Mouse (Mus musculus): ENCODE measurements at regions not wholly inside any gene's neighbourhood (a gene's known extent, or its start where the extent isn't known, plus 50 kb on each side); places are given as distances from the start of the nearest gene placed in this dataset.

DNA sequence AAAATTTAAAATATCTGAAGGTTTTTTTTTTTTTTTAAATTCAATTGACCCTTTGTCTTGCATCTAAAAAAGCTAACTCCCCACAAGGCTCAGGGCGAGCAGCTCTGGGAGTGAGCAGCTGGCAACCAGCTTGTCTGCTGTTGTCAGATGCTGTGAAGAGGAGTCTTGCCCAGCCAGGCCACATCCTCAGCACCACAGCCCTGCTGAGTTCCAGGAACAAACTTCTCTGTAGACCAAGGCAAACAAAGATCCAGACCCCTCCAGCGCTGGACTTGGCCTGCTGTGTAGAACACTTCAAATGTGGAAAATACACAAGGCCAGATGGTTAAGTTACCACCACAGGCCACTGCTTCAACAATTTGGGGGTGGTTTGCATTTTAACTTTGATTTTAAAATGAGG is 192.7 kb downstream of the Thbs2 start:
- no peaks in the 10 kb centered on the region for H3K4me1 ChIP-seq (ENCODE audit: insufficient read depth)
- no peak for ATAC-seq
- H3K36me3 ChIP-seq (replicated peaks; ENCODE audit: insufficient read depth, low read length): no peaks in the 10 kb centered on the region
- TF ChIP-seq CTCF (IDR thresholded peaks at IDR 0.05; ENCODE audit: low read depth) (no peak), EP300 (IDR thresholded peaks at IDR 0.05; ENCODE audit: low read depth) (no peak)
- WGBS (ENCODE audit: insufficient replicate concordance): 67% methylated on average over 2 of the region's 2 CpGs
- no peak for DNase-seq
- no peak overlapping the region for H3K27ac ChIP-seq (ENCODE audit: low read depth)
- no peak overlapping the region for H3K4me2 ChIP-seq (ENCODE audit: low read depth, low read length)
- no peaks in the 10 kb centered on the region for H3K27me3 ChIP-seq (ENCODE audit: insufficient read depth, low read length)
- no peaks in the 10 kb centered on the region for H3K9me3 ChIP-seq (ENCODE audit: low read length)
- no peak overlapping the region for H3K9ac ChIP-seq (replicated peaks)
- H3K4me3 ChIP-seq (ENCODE audit: low read depth, low read length): no peak overlapping the region

DNA sequence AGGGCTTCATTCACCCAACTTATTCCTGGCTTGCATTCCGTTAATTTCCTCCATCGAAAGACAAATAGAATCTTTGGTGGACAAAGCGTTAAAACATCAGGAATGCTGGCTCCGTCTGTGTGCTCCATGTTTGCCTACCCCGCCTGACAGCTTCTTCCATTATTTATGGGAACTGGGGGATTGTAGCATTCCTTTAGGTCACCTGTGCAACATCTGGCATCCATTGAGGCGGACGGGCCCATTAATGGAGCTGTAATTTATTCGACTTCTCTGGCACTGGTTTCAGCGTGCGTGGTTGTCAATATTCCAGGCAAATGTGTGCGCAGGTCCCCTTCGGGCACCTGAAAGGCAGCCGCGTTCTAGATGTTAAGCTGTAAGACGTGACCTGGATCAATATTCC is 196.9 kb downstream of the Thbs2 start:
- Histone ChIP-seq H3K9ac (replicated peaks) (no peak overlapping the region), H3K4me1 (ENCODE audit: insufficient read depth) (no peaks in the 10 kb centered on the region), H3K4me3 (ENCODE audit: low read depth, low read length) (no peak overlapping the region), H3K27ac (ENCODE audit: low read depth) (no peak overlapping the region), H3K36me3 (replicated peaks; ENCODE audit: insufficient read depth, low read length) (no peaks in the 10 kb centered on the region), H3K9me3 (ENCODE audit: low read length) (no peaks in the 10 kb centered on the region), H3K27me3 (ENCODE audit: insufficient read depth, low read length) (no peaks in the 10 kb centered on the region), H3K4me2 (ENCODE audit: low read depth, low read length) (no peak overlapping the region)
- ATAC-seq (no peak), DNase-seq (no peak)
- WGBS (ENCODE audit: insufficient replicate concordance): 75% methylated on average over 15 of the region's 15 CpGs
- no peak for TF ChIP-seq CTCF (IDR thresholded peaks at IDR 0.05; ENCODE audit: low read depth)
- TF ChIP-seq EP300 (IDR thresholded peaks at IDR 0.05; ENCODE audit: low read depth): no peak

DNA sequence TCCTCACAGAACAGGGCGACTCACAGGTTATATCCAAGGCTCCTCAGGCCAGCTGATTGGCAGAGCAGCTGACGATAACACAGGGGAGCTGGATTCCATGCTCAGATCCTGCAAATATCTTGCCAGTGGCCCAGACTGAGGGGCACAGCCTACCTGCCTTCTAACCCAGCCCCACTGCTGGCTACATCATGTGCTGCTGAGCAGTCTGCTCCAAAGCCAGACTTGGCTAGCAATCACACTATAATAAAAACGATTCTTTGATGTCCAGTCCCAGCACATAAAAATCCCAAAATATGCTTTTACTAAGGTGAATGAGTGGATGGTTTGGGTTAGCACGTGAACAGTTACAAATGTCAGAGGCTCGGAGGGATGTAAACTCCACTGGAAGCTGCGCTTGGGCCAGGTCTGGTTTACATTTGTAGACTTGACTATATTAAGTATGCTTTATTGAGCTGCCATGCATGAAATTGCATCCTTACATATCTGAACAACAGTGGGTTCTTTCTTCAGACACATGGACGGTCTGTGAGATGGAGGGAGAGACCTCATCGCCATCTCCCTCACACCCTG is 200.2 kb downstream of the Thbs2 start:
- Histone ChIP-seq H3K4me2 (ENCODE audit: low read depth, low read length) (no peak overlapping the region), H3K9ac (replicated peaks) (no peak overlapping the region), H3K4me3 (ENCODE audit: low read depth, low read length) (no peak overlapping the region), H3K4me1 (ENCODE audit: insufficient read depth) (no peaks in the 10 kb centered on the region), H3K9me3 (ENCODE audit: low read length) (no peaks in the 10 kb centered on the region), H3K27ac (ENCODE audit: low read depth) (no peak overlapping the region), H3K36me3 (replicated peaks; ENCODE audit: insufficient read depth, low read length) (no peaks in the 10 kb centered on the region), H3K27me3 (ENCODE audit: insufficient read depth, low read length) (no peaks in the 10 kb centered on the region)
- TF ChIP-seq EP300 (IDR thresholded peaks at IDR 0.05; ENCODE audit: low read depth) (no peak), CTCF (IDR thresholded peaks at IDR 0.05; ENCODE audit: low read depth) (no peak)
- WGBS (ENCODE audit: insufficient replicate concordance): 73% methylated on average over 8 of the region's 8 CpGs
- DNase-seq (no peak), ATAC-seq (no peak)

DNA sequence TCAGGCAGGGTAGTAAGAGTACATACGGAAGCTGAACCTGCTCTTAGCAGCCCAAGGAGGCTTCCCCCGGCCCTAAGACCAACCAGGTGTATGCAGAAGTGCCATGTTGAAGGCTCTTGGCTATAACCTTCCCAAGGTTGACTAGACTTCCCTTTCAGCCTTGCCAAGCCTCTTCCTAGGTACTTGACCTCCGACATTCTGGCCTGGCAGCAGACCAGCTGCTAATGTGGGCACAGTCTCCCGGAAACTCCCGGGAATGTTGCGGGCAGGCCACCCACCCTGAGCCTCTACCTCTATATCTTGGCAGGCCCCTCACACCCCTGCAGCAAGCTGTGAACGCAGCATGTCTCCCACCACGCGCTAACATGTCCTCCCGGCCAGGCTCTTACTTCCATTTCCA is 201.1 kb downstream of the Thbs2 start:
- no peak for DNase-seq
- 73% methylated on average over 10 of the region's 10 CpGs for WGBS (ENCODE audit: insufficient replicate concordance)
- TF ChIP-seq CTCF (IDR thresholded peaks at IDR 0.05; ENCODE audit: low read depth): no peak
- TF ChIP-seq EP300 (IDR thresholded peaks at IDR 0.05; ENCODE audit: low read depth): no peak
- Histone ChIP-seq H3K4me1 (ENCODE audit: insufficient read depth) (no peaks in the 10 kb centered on the region), H3K4me3 (ENCODE audit: low read depth, low read length) (no peak overlapping the region), H3K36me3 (replicated peaks; ENCODE audit: insufficient read depth, low read length) (no peaks in the 10 kb centered on the region), H3K27ac (ENCODE audit: low read depth) (no peak overlapping the region), H3K4me2 (ENCODE audit: low read depth, low read length) (no peak overlapping the region), H3K27me3 (ENCODE audit: insufficient read depth, low read length) (no peaks in the 10 kb centered on the region), H3K9ac (replicated peaks) (no peak overlapping the region), H3K9me3 (ENCODE audit: low read length) (no peaks in the 10 kb centered on the region)
- no peak for ATAC-seq

DNA sequence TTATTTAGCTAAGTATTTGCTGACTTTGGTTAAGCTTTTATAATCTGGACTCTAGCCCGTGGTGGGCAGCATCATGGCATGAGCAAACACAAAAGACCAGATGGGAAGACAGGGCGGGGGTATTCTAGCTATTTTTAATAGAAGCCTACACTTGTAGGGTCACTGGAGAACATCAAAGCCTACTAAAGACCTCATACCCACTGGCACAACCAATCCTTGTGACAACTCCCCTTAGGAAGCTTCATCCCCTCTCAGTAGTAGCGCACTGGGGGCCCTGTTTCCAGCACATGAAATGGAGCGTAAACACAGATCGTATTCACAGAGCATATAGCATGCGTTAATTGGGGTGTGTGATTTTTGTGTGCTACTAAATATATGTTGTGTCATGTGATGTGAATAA is 202.4 kb downstream of the Smoc2 start:
- Histone ChIP-seq H3K4me1 (ENCODE audit: insufficient read depth) (no peaks in the 10 kb centered on the region), H3K4me3 (ENCODE audit: low read depth, low read length) (no peak overlapping the region), H3K9ac (replicated peaks) (no peak overlapping the region), H3K9me3 (ENCODE audit: low read length) (no peaks in the 10 kb centered on the region), H3K27me3 (ENCODE audit: insufficient read depth, low read length) (no peaks in the 10 kb centered on the region), H3K36me3 (replicated peaks; ENCODE audit: insufficient read depth, low read length) (no peaks in the 10 kb centered on the region), H3K4me2 (ENCODE audit: low read depth, low read length) (no peak overlapping the region), H3K27ac (ENCODE audit: low read depth) (no peak overlapping the region)
- TF ChIP-seq CTCF (IDR thresholded peaks at IDR 0.05; ENCODE audit: low read depth) (no peak), EP300 (IDR thresholded peaks at IDR 0.05; ENCODE audit: low read depth) (no peak)
- no peak for ATAC-seq
- 78% methylated on average over 6 of the region's 6 CpGs for WGBS (ENCODE audit: insufficient replicate concordance)
- DNase-seq: no peak

DNA sequence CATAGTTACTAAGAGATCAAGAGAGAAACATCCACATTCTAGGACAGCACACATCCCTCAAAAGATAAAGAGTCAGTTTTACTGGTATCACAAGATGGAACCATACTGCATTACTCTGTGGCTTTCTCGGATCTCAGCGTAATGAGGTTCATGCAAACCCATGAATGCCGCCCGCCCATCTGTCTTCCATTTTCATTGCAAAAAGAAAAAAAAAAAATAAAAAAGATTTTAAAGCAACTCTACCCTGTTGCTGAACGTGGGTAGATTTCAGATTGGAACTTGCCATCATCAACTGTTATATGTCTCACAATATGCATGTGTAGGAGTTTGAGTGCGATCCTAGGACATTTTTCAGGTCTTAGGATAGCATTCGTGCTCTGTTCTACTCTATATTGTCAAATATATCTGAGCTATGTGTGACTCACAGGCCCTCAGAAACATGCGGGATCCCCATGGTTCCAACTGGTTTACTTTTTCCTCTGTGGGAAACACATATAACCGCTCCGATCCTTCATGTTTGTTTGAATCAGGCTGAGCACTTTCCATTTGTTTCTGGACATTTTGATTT is 199.7 kb downstream of the Smoc2 start:
- H3K9me3 ChIP-seq (ENCODE audit: low read length): no peaks in the 10 kb centered on the region
- H3K27ac ChIP-seq (ENCODE audit: low read depth): no peak overlapping the region
- ATAC-seq: no peak

More for the DNA sequence above, 199.7 kb downstream of the Smoc2 start:
- no peak for TF ChIP-seq CTCF (IDR thresholded peaks at IDR 0.05; ENCODE audit: low read depth)
- no peak for TF ChIP-seq EP300 (IDR thresholded peaks at IDR 0.05; ENCODE audit: low read depth)
- DNase-seq: no peak
- 82% methylated on average over 10 of the region's 10 CpGs for WGBS (ENCODE audit: insufficient replicate concordance)
- Histone ChIP-seq H3K27me3 (ENCODE audit: insufficient read depth, low read length) (0 out of 2 replicates have a peak, but pooled peaks cover 2% of the 10 kb centered on the region), H3K9ac (replicated peaks) (no peak overlapping the region), H3K4me1 (ENCODE audit: insufficient read depth) (no peaks in the 10 kb centered on the region), H3K36me3 (replicated peaks; ENCODE audit: insufficient read depth, low read length) (no peaks in the 10 kb centered on the region), H3K4me3 (ENCODE audit: low read depth, low read length) (no peak overlapping the region), H3K4me2 (ENCODE audit: low read depth, low read length) (no peak overlapping the region)

All from liver, postnatal 0 days (tissue).